Mouse (Mus musculus) hindbrain, embryonic 11.5 days (tissue): ENCODE data around the gene Cemip. TPM values are rescaled to one million over a fixed set of nuclear protein-coding genes. Genes with fewer than 3 reads are reported as not detected.

Experiments used
- ATAC-seq: fragments of 200-750 bp; cut with Nextera tagmentation; 2 replicates; pipeline ENCODE4 v1.8.0; 2017; ENCODE audit warnings: mild to moderate bottlenecking, moderate TSS enrichment, moderate library complexity; ENCODE audit not compliant: low FRiP score
- DNase-seq: peaks from one replicate; pipeline ENCODE4 v3.0.0-alpha.2; 2015; ENCODE audit warnings: low spot score
- H3K27ac ChIP-seq: fragments of 300-500 bp; sonication (generic); 2 replicates; pipeline ENCODE4 v1.5.1; 2014; ENCODE audit warnings: mild to moderate bottlenecking, low read depth, low read length
- H3K27me3 ChIP-seq: fragments of 300-500 bp; sonication (generic); 2 replicates; pipeline ENCODE4 v1.6.1; 2014; ENCODE audit warnings: mild to moderate bottlenecking, low read length, moderate library complexity, mixed read lengths; ENCODE audit not compliant: control insufficient read depth, insufficient read depth
- H3K36me3 ChIP-seq: fragments of 300-500 bp; sonication (generic); 2 replicates; pipeline ENCODE4 v1.6.1; 2014; ENCODE audit warnings: mild to moderate bottlenecking, low read length, moderate library complexity, mixed read lengths; ENCODE audit not compliant: control insufficient read depth, insufficient read depth
- H3K4me1 ChIP-seq: fragments of 300-500 bp; sonication (generic); replicated peaks from 2 replicates; pipeline ENCODE4 v1.6.1; 2014; ENCODE audit warnings: low read length, mixed read lengths; ENCODE audit not compliant: control insufficient read depth, insufficient read depth
- H3K4me2 ChIP-seq: fragments of 300-500 bp; sonication (generic); replicated peaks from 2 replicates; pipeline ENCODE4 v1.6.1; 2014; ENCODE audit warnings: mild to moderate bottlenecking, low read depth, low read length
- H3K4me3 ChIP-seq: fragments of 300-500 bp; sonication (generic); 2 replicates; pipeline ENCODE4 v1.5.1; 2014; ENCODE audit warnings: low read depth, low read length
- H3K9ac ChIP-seq: fragments of 300-500 bp; sonication (generic); 2 replicates; pipeline ENCODE4 v1.6.1; 2014; ENCODE audit warnings: low read depth, low read length
- H3K9me3 ChIP-seq: fragments of 300-500 bp; sonication (generic); 2 replicates; pipeline ENCODE4 v1.6.1; 2016; ENCODE audit warnings: low read length; ENCODE audit not compliant: control insufficient read depth
- WGBS: fragments of 180-500 bp; shearing (Covaris S2); extraction: QIAGEN DNeasy Blood & Tissue Kit; methylation state at CpG from one replicate; pipeline ENCODE4 v1.1.7; 2014; 5-methylcytosine and 5-hydroxymethylcytosine counted together
- polyA plus RNA-seq: library from polyadenylated mRNA; unstranded; fragments of >200 nt; fragmentation: Nextera tagmentation; extraction: Ambion mirVana; gene quantifications from 2 replicates; pipeline ENCODE4 v1.2.1, GENCODE M21; 2014

Gene Cemip
- polyA plus RNA-seq, 1 experiment from 2014 or later: 0.31 TPM

DNA sequence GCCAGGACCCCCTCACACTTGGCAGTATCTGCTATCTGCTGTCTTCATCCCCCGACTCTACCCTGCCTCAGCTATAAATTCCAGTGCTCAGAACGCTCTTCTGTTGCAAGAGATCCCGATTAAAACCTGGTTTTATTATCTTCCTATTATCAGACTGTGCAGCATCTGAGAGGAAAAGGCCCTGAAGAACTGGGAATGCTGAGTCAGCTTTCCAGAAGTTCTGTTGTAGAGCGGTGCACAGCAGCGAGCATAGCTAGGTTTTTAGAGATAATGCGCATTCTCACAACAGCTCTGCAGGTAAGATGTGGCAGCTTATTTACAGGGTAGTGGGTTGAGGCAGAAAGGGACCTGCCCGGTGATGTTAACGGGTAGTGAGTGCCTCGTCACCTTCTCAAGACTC, 172.3 kb downstream of the Cemip start:
- H3K4me1 ChIP-seq: no peaks in the 10 kb centered on the region
- 75% methylated on average over 9 of the region's 9 CpGs for WGBS
- H3K27ac ChIP-seq: no peak overlapping the region

DNA sequence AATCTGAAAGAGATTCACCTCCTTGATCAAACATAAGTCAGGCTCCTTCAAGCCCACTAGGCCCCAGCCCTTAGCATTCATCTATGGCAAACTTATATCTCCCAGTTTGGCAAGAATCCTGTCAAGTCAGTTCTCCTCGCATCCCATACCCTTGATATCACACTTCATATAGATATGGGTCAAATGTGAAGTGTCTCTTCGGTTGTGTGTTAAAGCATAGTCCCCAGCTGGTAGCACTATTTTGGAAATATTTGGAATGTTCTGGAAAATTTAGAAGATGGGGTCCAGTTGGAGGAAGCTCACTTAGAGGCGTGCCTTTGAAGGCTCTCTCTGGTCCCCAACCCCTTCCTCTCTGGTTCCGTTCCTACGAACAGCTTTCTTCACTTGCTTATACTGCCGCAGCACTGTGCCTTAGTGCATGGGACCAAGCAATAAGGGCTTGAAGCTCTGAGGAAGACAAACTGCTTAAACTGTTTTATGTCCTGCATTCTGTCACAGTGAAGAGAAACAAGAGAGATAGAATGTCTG, 172.8 kb downstream of the Cemip start:
- no peak overlapping the region for H3K27ac ChIP-seq
- no peaks in the 10 kb centered on the region for H3K9me3 ChIP-seq
- WGBS: 91% methylated on average over 6 of the region's 6 CpGs
- H3K4me1 ChIP-seq: no peaks in the 10 kb centered on the region
- no peak for DNase-seq
- no peak overlapping the region for H3K9ac ChIP-seq
- H3K4me2 ChIP-seq: no peak overlapping the region
- no peak overlapping the region for H3K4me3 ChIP-seq
- no peaks in the 10 kb centered on the region for H3K27me3 ChIP-seq
- ATAC-seq: no peak
- no peaks in the 10 kb centered on the region for H3K36me3 ChIP-seq

More for the DNA sequence above, 172.3 kb downstream of the Cemip start:
- DNase-seq (no peak), ATAC-seq (no peak)
- Histone ChIP-seq H3K36me3 (no peaks in the 10 kb centered on the region), H3K4me3 (no peak overlapping the region), H3K27me3 (no peaks in the 10 kb centered on the region), H3K4me2 (no peak overlapping the region), H3K9ac (no peak overlapping the region), H3K9me3 (no peaks in the 10 kb centered on the region)

GRCm38 (mm10) chr7:83911909-83912308, 174.4 kb downstream of the Cemip start:
- DNase-seq (no peak), ATAC-seq (no peak)
- Histone ChIP-seq H3K27ac (no peak overlapping the region), H3K4me1 (no peaks in the 10 kb centered on the region), H3K9ac (no peak overlapping the region), H3K4me2 (no peak overlapping the region), H3K4me3 (no peak overlapping the region), H3K9me3 (no peaks in the 10 kb centered on the region), H3K36me3 (no peaks in the 10 kb centered on the region), H3K27me3 (no peaks in the 10 kb centered on the region)
- 86% methylated on average over 3 of the region's 3 CpGs for WGBS

GRCm38 (mm10) chr7:83904831-83905230, 181.5 kb downstream of the Cemip start:
- WGBS: 95% methylated on average over 3 of the region's 3 CpGs
- H3K4me2 ChIP-seq: no peak overlapping the region
- no peak for ATAC-seq
- no peak overlapping the region for H3K9ac ChIP-seq
- H3K9me3 ChIP-seq: no peaks in the 10 kb centered on the region
- H3K36me3 ChIP-seq: no peaks in the 10 kb centered on the region
- DNase-seq: no peak
- H3K4me3 ChIP-seq: no peak overlapping the region
- no peaks in the 10 kb centered on the region for H3K4me1 ChIP-seq
- no peaks in the 10 kb centered on the region for H3K27me3 ChIP-seq
- H3K27ac ChIP-seq: no peak overlapping the region

DNA sequence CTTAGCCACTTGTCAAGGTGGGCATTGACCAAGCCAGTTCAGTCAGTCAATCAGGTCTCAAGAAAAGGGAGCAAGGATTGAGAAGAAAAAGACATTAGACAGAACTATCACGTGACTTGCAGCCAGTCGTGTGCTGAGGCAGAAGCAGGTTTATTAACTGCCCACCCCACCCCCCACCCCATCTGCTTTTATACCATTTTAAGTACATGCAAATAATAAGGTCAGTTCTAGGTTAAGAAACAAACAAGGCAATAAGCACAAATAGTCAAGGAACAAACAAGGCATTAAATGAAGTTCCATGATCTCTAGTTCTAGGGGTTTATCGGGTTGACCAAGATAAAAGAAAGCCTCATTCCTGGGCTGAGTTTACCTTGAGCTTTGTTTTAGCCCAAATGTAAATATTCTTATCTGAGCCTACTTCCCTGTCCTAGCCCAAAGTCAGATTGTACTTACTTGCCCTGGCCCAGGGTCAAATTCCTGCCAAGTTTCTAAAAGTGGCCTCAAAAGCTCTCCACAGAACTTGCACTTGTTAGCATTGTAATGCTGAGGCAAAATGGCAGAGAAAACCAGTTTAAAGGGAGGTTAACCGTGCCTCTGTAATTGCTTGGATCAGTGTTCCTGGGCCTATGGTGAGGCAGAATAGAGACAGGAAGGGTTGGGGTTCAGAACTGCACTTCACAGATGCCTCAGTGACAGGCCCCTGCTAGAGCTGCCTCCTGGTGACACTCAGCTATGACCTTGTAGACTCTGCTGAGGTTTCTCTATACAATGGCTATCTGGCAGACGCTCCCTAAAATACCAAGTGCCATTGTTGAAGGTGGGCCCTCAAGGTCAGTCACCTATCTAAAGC, 183.8 kb downstream of the Cemip start:
- no peaks in the 10 kb centered on the region for H3K27me3 ChIP-seq
- H3K36me3 ChIP-seq: 0 out of 2 replicates have a peak, but pooled peaks cover 3% of the 10 kb centered on the region
- H3K4me3 ChIP-seq: no peak overlapping the region
- H3K9ac ChIP-seq: no peak overlapping the region
- H3K9me3 ChIP-seq: no peaks in the 10 kb centered on the region
- DNase-seq: no peak
- H3K27ac ChIP-seq: no peak overlapping the region
- 83% methylated on average over 5 of the region's 5 CpGs for WGBS
- H3K4me2 ChIP-seq: no peak overlapping the region
- no peaks in the 10 kb centered on the region for H3K4me1 ChIP-seq
- no peak for ATAC-seq

DNA sequence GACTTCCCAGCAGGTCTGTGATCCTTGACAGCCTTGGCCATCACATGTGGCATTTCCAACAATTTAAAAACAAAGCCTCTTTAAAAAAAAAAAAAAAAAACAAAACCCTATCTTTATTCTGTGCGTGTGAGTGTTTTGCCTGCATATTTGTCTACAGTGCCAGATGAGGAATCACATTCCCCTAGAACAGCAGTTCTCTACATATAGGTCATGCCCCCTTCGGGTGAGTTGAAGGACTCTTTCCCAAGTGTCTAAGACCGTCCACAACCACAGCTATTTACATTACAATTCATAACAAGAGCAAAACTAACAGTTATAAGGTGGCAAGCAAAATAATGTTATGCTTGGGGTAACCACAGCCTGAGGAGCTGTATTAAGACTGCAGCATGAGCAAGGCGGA, 184.9 kb downstream of the Cemip start:
- Histone ChIP-seq H3K36me3 (0 out of 2 replicates have a peak, but pooled peaks cover 3% of the 10 kb centered on the region), H3K9me3 (no peaks in the 10 kb centered on the region), H3K4me2 (no peak overlapping the region), H3K27me3 (no peaks in the 10 kb centered on the region), H3K9ac (no peak overlapping the region), H3K27ac (no peak overlapping the region), H3K4me3 (no peak overlapping the region), H3K4me1 (no peaks in the 10 kb centered on the region)
- ATAC-seq: no peak
- DNase-seq: no peak
- WGBS: 81% methylated on average over 4 of the region's 4 CpGs

GRCm38 (mm10) chr7:83900519-83900918, 185.8 kb downstream of the Cemip start:
- 84% methylated on average over 3 of the region's 3 CpGs for WGBS
- H3K27me3 ChIP-seq: no peaks in the 10 kb centered on the region
- H3K9me3 ChIP-seq: no peaks in the 10 kb centered on the region
- H3K36me3 ChIP-seq: 0 out of 2 replicates have a peak, but pooled peaks cover 3% of the 10 kb centered on the region
- DNase-seq (no peak), ATAC-seq (no peak)
- H3K9ac ChIP-seq: no peak overlapping the region
- no peak overlapping the region for H3K4me3 ChIP-seq
- no peaks in the 10 kb centered on the region for H3K4me1 ChIP-seq
- no peak overlapping the region for H3K27ac ChIP-seq
- H3K4me2 ChIP-seq: no peak overlapping the region

GRCm38 (mm10) chr7:83898267-83898666, 188.0 kb downstream of the Cemip start:
- no peaks in the 10 kb centered on the region for H3K27me3 ChIP-seq
- no peak overlapping the region for H3K4me2 ChIP-seq
- ATAC-seq (no peak), DNase-seq (no peak)
- WGBS: 94% methylated on average over 11 of the region's 11 CpGs
- H3K27ac ChIP-seq: no peak overlapping the region
- no peak overlapping the region for H3K4me3 ChIP-seq
- H3K4me1 ChIP-seq: no peaks in the 10 kb centered on the region
- no peak overlapping the region for H3K9ac ChIP-seq
- H3K9me3 ChIP-seq: no peaks in the 10 kb centered on the region
- 0 out of 2 replicates have a peak, but pooled peaks cover 3% of the 10 kb centered on the region for H3K36me3 ChIP-seq
